Mouse (Mus musculus): Measurements from ENCODE around the gene Tbcd.

DNA sequence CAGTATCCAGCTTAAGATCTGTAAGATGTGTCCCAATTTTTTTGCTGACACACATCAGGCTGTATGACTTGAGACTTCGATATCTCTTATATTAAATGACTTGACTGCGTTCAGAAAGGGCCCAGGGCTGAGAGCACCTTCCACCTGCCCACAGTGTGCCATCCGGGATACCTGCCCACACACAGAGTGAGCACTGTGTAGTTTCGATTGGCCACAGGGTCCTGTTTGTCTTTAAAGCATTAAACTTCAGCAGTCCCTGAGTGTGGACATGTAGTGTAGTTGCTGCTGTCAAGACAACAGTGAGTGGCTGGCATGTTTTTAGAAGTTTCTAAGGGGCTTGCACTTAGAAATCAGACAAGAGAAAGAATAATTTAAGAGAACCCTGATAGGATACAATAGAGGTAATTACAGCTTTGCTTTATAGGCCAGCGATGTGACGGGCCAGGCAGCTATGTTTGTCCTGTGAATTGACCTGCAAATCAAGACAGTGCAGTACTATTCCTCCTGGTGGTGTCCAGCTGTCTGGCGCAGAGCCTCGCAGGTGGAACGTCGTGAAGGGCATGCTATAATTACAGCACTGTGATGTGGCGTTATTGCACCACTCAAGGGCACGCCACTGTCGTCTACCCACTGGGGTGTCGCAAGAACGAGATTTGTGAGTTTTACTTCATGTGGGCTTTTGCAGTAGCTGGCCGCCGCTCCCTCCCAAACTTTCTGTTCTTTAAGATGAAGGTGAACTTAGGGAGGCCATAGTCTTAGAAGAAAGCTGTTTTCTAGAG, 66.1 kb downstream of the Tbcd start:
- TF ChIP-seq CTCF (IDR thresholded peaks at IDR 0.05; ENCODE audit: low read depth, low read length) (0 out of 2 replicates have a peak, but pooled peaks have one; percentile 17), POLR2A (IDR thresholded peaks at IDR 0.05; ENCODE audit: extremely low read depth, insufficient read depth, low read length) (peak; percentile 35; the same call in 1 of the 2 replicates)
